Comparison of ENCODE assay signal across 26 mouse cellular contexts in genomic region chr5:120175217-120175616, GRCm38 (mm10). TPM values are rescaled to one million over a fixed set of nuclear protein-coding genes. Genes with fewer than 3 reads are reported as not detected.
DNase-seq lines count a peak whose midpoint lies in the region; ATAC-seq and TF ChIP-seq lines count a peak whose summit lies in the region.
"Had no signal": no experiment of that assay in that cellular context is flagged by ENCODE, and none has a peak within 500 bp of the region (broad histone marks: within the 10 kb centered on the region; RNA-seq: fewer than 3 reads in every experiment).

No protein-coding gene starts in this region.

- no peak overlapping the region for H3K9ac ChIP-seq in hindbrain, embryonic 12.5 days
- H3K9ac ChIP-seq in hindbrain, postnatal 0 days (replicated peaks; ENCODE audit: low read length): 0 out of 2 replicates have a peak overlapping the region, but pooled peaks have one; percentile 13
- peak overlapping the region; percentile 39; the same call in 1 of the 2 replicates for H3K9ac ChIP-seq in midbrain, postnatal 0 days (replicated peaks; ENCODE audit: low read length, poor library complexity, severe bottlenecking)
- no peak overlapping the region for H3K9ac ChIP-seq in stomach, postnatal 0 days (ENCODE audit: low read length)
- H3K9ac ChIP-seq: embryonic facial prominence, embryonic 12.5 days; forebrain, embryonic 12.5 days; intestine, embryonic 15.5 days; liver, embryonic 15.5 days; lung, embryonic 15.5 days; stomach, embryonic 15.5 days had no signal

- peak; percentile 14; the same call in 1 of the 2 replicates for TF ChIP-seq CTCF in hindbrain, postnatal 0 days (IDR thresholded peaks at IDR 0.05; ENCODE audit: low read depth)
- no peak; the same call in 1 of the 2 replicates for TF ChIP-seq CTCF in midbrain, postnatal 0 days (IDR thresholded peaks at IDR 0.05)
- no peak for TF ChIP-seq CTCF in stomach, postnatal 0 days (IDR thresholded peaks at IDR 0.05; ENCODE audit: low read depth)

- peak; percentile 57 for DNase-seq in cerebellum, adult 9-11 months
- DNase-seq in cerebellum, postnatal 36 days: no peak
- DNase-seq in hindbrain, postnatal 0 days (ENCODE audit: low spot score): no peak
- no peak for DNase-seq in midbrain, postnatal 0 days (ENCODE audit: low spot score)
- no peak for DNase-seq in retina, postnatal 1 day
- no peak for DNase-seq in stomach, postnatal 0 days (ENCODE audit: low spot score)
- DNase-seq: adrenal gland, postnatal 14 days; cerebellum, postnatal 10 days; heart, postnatal 4 days; kidney, adult 9 months; kidney, postnatal 14 days; liver; lung, postnatal 36 days; thymus, adult 18-20 months; thymus, postnatal 36 days had no signal

- WGBS in hindbrain, embryonic 12.5 days: 87% methylated on average over 8 of the region's 8 CpGs
- WGBS in hindbrain, postnatal 0 days: 87% methylated on average over 8 of the region's 8 CpGs
- whole genome bisulfite sequencing in midbrain, postnatal 0 days: 86% methylated on average over 8 of the region's 8 CpGs
- WGBS in stomach, postnatal 0 days: 90% methylated on average over 8 of the region's 8 CpGs

- no peaks in the 10 kb centered on the region for H3K9me3 ChIP-seq in hindbrain, embryonic 12.5 days (replicated peaks)
- no peaks in the 10 kb centered on the region for H3K9me3 ChIP-seq in hindbrain, postnatal 0 days (ENCODE audit: low read length)
- H3K9me3 ChIP-seq in midbrain, postnatal 0 days (ENCODE audit: low read length): no peaks in the 10 kb centered on the region
- H3K9me3 ChIP-seq in stomach, postnatal 0 days (ENCODE audit: control insufficient read depth, low read length): no peaks in the 10 kb centered on the region
- H3K9me3 ChIP-seq: embryonic facial prominence, embryonic 12.5 days; forebrain, embryonic 12.5 days; heart, embryonic 10.5 days; intestine, embryonic 15.5 days; limb, embryonic 10.5 days; liver, embryonic 15.5 days; lung, embryonic 15.5 days; stomach, embryonic 15.5 days had no signal

- no peak for ATAC-seq in hindbrain, embryonic 12.5 days (ENCODE audit: low FRiP score)
- ATAC-seq in hindbrain, postnatal 0 days: no peak
- ATAC-seq in midbrain, postnatal 0 days (ENCODE audit: low FRiP score): no peak
- no peak for ATAC-seq in stomach, postnatal 0 days (ENCODE audit: low FRiP score, low TSS enrichment)
- ATAC-seq: intestine, embryonic 15.5 days had no signal

- no peak overlapping the region for H3K4me2 ChIP-seq in hindbrain, embryonic 12.5 days (replicated peaks)
- H3K4me2 ChIP-seq in hindbrain, postnatal 0 days (ENCODE audit: low read depth, low read length): no peak overlapping the region
- no peak overlapping the region for H3K4me2 ChIP-seq in midbrain, postnatal 0 days (ENCODE audit: low read depth, low read length, poor library complexity, severe bottlenecking)
- H3K4me2 ChIP-seq in stomach, postnatal 0 days (replicated peaks; ENCODE audit: low read depth): no peak overlapping the region
- H3K4me2 ChIP-seq: embryonic facial prominence, embryonic 12.5 days; forebrain, embryonic 12.5 days; intestine, embryonic 15.5 days; liver, embryonic 15.5 days; lung, embryonic 15.5 days; stomach, embryonic 15.5 days had no signal

- H3K36me3 ChIP-seq in hindbrain, embryonic 12.5 days: no peaks in the 10 kb centered on the region; the same call in 1 of the 2 replicates
- H3K36me3 ChIP-seq in hindbrain, postnatal 0 days (ENCODE audit: insufficient read depth, low read length): peaks cover 5% of the 10 kb centered on the region; the same call in 1 of the 2 replicates
- H3K36me3 ChIP-seq in midbrain, postnatal 0 days (ENCODE audit: insufficient read depth, low read length): peaks cover 12% of the 10 kb centered on the region; the same call in 1 of the 2 replicates
- H3K36me3 ChIP-seq in stomach, postnatal 0 days (ENCODE audit: control insufficient read depth, insufficient read depth, low read length): peaks cover 4% of the 10 kb centered on the region; the same call in 1 of the 2 replicates

- no peak overlapping the region for H3K4me3 ChIP-seq in hindbrain, embryonic 12.5 days
- no peak overlapping the region for H3K4me3 ChIP-seq in hindbrain, postnatal 0 days (ENCODE audit: low read length)
- no peak overlapping the region for H3K4me3 ChIP-seq in midbrain, postnatal 0 days (ENCODE audit: low read depth, low read length)
- H3K4me3 ChIP-seq in stomach, postnatal 0 days (ENCODE audit: low read depth, low read length): no peak overlapping the region
- H3K4me3 ChIP-seq: embryonic facial prominence, embryonic 12.5 days; forebrain, embryonic 12.5 days; heart, embryonic 10.5 days; intestine, embryonic 15.5 days; limb, embryonic 10.5 days; liver, embryonic 15.5 days; lung, embryonic 15.5 days; megakaryocyte, embryonic 14.5 days; myocyte; stomach, embryonic 15.5 days had no signal

- peak overlapping the region; percentile 76; the same call in 1 of the 2 replicates for H3K27ac ChIP-seq in hindbrain, embryonic 12.5 days
- peak overlapping the region; percentile 66; the same call in 1 of the 2 replicates for H3K27ac ChIP-seq in hindbrain, postnatal 0 days
- H3K27ac ChIP-seq in midbrain, postnatal 0 days (ENCODE audit: low read depth, low read length): peak overlapping the region; percentile 49
- no peak overlapping the region for H3K27ac ChIP-seq in stomach, postnatal 0 days (replicated peaks)
- H3K27ac ChIP-seq: embryonic facial prominence, embryonic 12.5 days; intestine, embryonic 15.5 days; limb, embryonic 10.5 days; liver, embryonic 15.5 days; lung, embryonic 15.5 days; stomach, embryonic 15.5 days had no signal

- TF ChIP-seq EP300 in stomach, postnatal 0 days (optimal IDR thresholded peaks at IDR 0.05): no peak

- H3K4me1 ChIP-seq in hindbrain, embryonic 12.5 days: peaks cover 47% of the 10 kb centered on the region
- peaks cover 8% of the 10 kb centered on the region; the same call in 1 of the 2 replicates for H3K4me1 ChIP-seq in hindbrain, postnatal 0 days (ENCODE audit: insufficient read depth, low read length)
- H3K4me1 ChIP-seq in midbrain, postnatal 0 days (ENCODE audit: insufficient read depth, low read length): peaks cover 16% of the 10 kb centered on the region; the same call in 1 of the 2 replicates
- H3K4me1 ChIP-seq in stomach, postnatal 0 days (replicated peaks; ENCODE audit: control insufficient read depth, insufficient read depth): no peaks in the 10 kb centered on the region
- H3K4me1 ChIP-seq: lung, embryonic 15.5 days had no signal

- H3K27me3 ChIP-seq in hindbrain, embryonic 12.5 days: no peaks in the 10 kb centered on the region
- no peaks in the 10 kb centered on the region for H3K27me3 ChIP-seq in hindbrain, postnatal 0 days (ENCODE audit: insufficient read depth, low read length)
- no peaks in the 10 kb centered on the region for H3K27me3 ChIP-seq in midbrain, postnatal 0 days (ENCODE audit: insufficient read depth, low read length)
- H3K27me3 ChIP-seq in stomach, postnatal 0 days (ENCODE audit: control insufficient read depth, insufficient read depth, low read length): no peaks in the 10 kb centered on the region
- H3K27me3 ChIP-seq: embryonic facial prominence, embryonic 12.5 days; intestine, embryonic 15.5 days; liver, embryonic 15.5 days; lung, embryonic 15.5 days; stomach, embryonic 15.5 days had no signal

RNA-seq across cellular contexts. Expression of gene Rbm19, which starts 59.0 kb away (rescaled TPM):
- polyA plus RNA-seq in hindbrain, embryonic 12.5 days (2016; fragmentation: Nextera tagmentation; extraction: Ambion mirVana): 26.3 and 28.2 TPM in 2 replicates
- total RNA-seq in hindbrain, postnatal 0 days (2014; rRNA removed): 33.4 and 33.8 TPM in 2 replicates
- polyA plus RNA-seq in hindbrain, postnatal 0 days (2015; fragmentation: Nextera tagmentation; extraction: Ambion mirVana): 15.5 and 17.2 TPM in 2 replicates
- total RNA-seq in midbrain, postnatal 0 days (2014; rRNA removed): 34.5 and 34.7 TPM in 2 replicates
- 17.5 and 17.9 TPM in 2 replicates for polyA plus RNA-seq in midbrain, postnatal 0 days (2015; fragmentation: Nextera tagmentation; extraction: Ambion mirVana)
- 9.4 and 10.8 TPM in 2 replicates for polyA plus RNA-seq in stomach, postnatal 0 days (2015; fragmentation: Nextera tagmentation; extraction: Ambion mirVana)

Comparison
In these comparisons a context has a peak if more than half of its experiments do, and no peak if none do; other contexts are left out.
1. H3K9ac ChIP-seq: peak in hindbrain, postnatal 0 days (single experiment) and midbrain, postnatal 0 days (single experiment); none in hindbrain, embryonic 12.5 days (single experiment) and stomach, postnatal 0 days (single experiment).